Mouse (Mus musculus): ENCODE measurements around the gene Paqr4.

Paqr4 gene

GRCm38 (mm10) chr17:23740598-23741021 lies at the start of gene Paqr4:
Gene Paqr4 (minus strand): TSS chr17:23740867.
- in situ Hi-C loops (cut with MboI) = no loop called here

GRCm38 (mm10) chr17:23789749-23790268 lies 49.1 kb upstream of the Paqr4 start:
- in situ Hi-C loops (cut with MboI) = no loop called here

GRCm38 (mm10) chr17:23788973-23789372 lies 48.3 kb upstream of the Paqr4 start:
- in situ Hi-C loops (cut with MboI) = no loop called here

GRCm38 (mm10) chr17:23786510-23786931 lies 45.9 kb upstream of the Paqr4 start:
- in situ Hi-C loops (cut with MboI) = no loop called here

GRCm38 (mm10) chr17:23785561-23786471 lies 45.1 kb upstream of the Paqr4 start, which contains the start of gene Flywch2:
Gene Flywch2 (minus strand): TSS chr17:23786081.
- in situ Hi-C loops (cut with MboI) = no loop called here

- in situ Hi-C loops (cut with MboI) = no loop called here
Measured at GRCm38 (mm10) chr17:23783352-23783751, 42.7 kb upstream of the Paqr4 start.

- in situ Hi-C loops (cut with MboI) = loop anchor here (5.0 to 10.0 kb wide), 2 partner anchors 59 to 176 kb away; partner anchors contain the start of genes Prss33 and Sbpl
Measured at GRCm38 (mm10) chr17:23778447-23778846, 37.8 kb upstream of the Paqr4 start.

GRCm38 (mm10) chr17:23777141-23777540 lies 36.5 kb upstream of the Paqr4 start:
- in situ Hi-C loops (cut with MboI) = loop anchor here (5.0 to 10.0 kb wide), 2 partner anchors 60 to 178 kb away; partner anchors contain the start of genes Prss33 and Sbpl

- in situ Hi-C loops (cut with MboI) = loop anchor here (5.0 to 10.0 kb wide), 2 partner anchors 61 to 179 kb away; partner anchors contain the start of genes Prss33 and Sbpl
Measured at GRCm38 (mm10) chr17:23776216-23776615, 35.5 kb upstream of the Paqr4 start.

- in situ Hi-C loops (cut with MboI) = loop anchor here (10.0 kb wide), 1 partner anchor 181 kb away; the partner anchor contains the start of gene Sbpl
Measured at GRCm38 (mm10) chr17:23774090-23774489, 33.4 kb upstream of the Paqr4 start.

GRCm38 (mm10) chr17:23773676-23774075 lies 33.0 kb upstream of the Paqr4 start:
- in situ Hi-C loops (cut with MboI) = loop anchor here (10.0 kb wide), 1 partner anchor 181 kb away; the partner anchor contains the start of gene Sbpl

- in situ Hi-C loops (cut with MboI) = loop anchor here (10.0 kb wide), 1 partner anchor 183 kb away; the partner anchor contains the start of gene Sbpl
Measured at GRCm38 (mm10) chr17:23772219-23772556, 31.5 kb upstream of the Paqr4 start.

- in situ Hi-C loops (cut with MboI) = loop anchor here (10.0 kb wide), 1 partner anchor 183 kb away; the partner anchor contains the start of gene Sbpl
Measured at GRCm38 (mm10) chr17:23771284-23772218, 30.9 kb upstream of the Paqr4 start, which contains the start of gene Flywch1. Gene Flywch1 (minus strand): TSS chr17:23771602.

GRCm38 (mm10) chr17:23770896-23771283 lies 30.2 kb upstream of the Paqr4 start:
- in situ Hi-C loops (cut with MboI) = loop anchor here (10.0 kb wide), 1 partner anchor 184 kb away; the partner anchor contains the start of gene Sbpl

GRCm38 (mm10) chr17:23770493-23770892 lies 29.8 kb upstream of the Paqr4 start:
- in situ Hi-C loops (cut with MboI) = loop anchor here (10.0 kb wide), 1 partner anchor 184 kb away; the partner anchor contains the start of gene Sbpl

- in situ Hi-C loops (cut with MboI) = no loop called here
Measured at GRCm38 (mm10) chr17:23762976-23763375, 22.3 kb upstream of the Paqr4 start.

GRCm38 (mm10) chr17:23761155-23761554 lies 20.5 kb upstream of the Paqr4 start:
- in situ Hi-C loops (cut with MboI) = no loop called here

GRCm38 (mm10) chr17:23760231-23760630 lies 19.6 kb upstream of the Paqr4 start:
- in situ Hi-C loops (cut with MboI) = no loop called here

- in situ Hi-C loops (cut with MboI) = no loop called here
Measured at GRCm38 (mm10) chr17:23758801-23759200, 18.1 kb upstream of the Paqr4 start.

GRCm38 (mm10) chr17:23757581-23757980 lies 16.9 kb upstream of the Paqr4 start:
- in situ Hi-C loops (cut with MboI) = no loop called here

- in situ Hi-C loops (cut with MboI) = no loop called here
Measured at GRCm38 (mm10) chr17:23755689-23756088, 15.0 kb upstream of the Paqr4 start.
